ENCODE assay signal across 9 mouse cellular contexts in genomic region chr6:24528064-24528243, GRCm38 (mm10). TPM values are rescaled to one million over a fixed set of nuclear protein-coding genes. Genes with fewer than 3 reads are reported as not detected.
A peak's percentile ranks its signal among the peaks of the same experiment; 100 is the strongest.
DNase-seq lines count a peak whose midpoint lies in the region; ATAC-seq and TF ChIP-seq lines count a peak whose summit lies in the region.
"Had no signal": no experiment of that assay in that cellular context is flagged by ENCODE, and none has a peak within 500 bp of the region (broad histone marks: within the 10 kb centered on the region; RNA-seq: fewer than 3 reads in every experiment).

Asb15 (plus strand) TSS chr6:24528144.

- H3K4me2 ChIP-seq in heart, postnatal 0 days (ENCODE audit: low read depth, low read length), result peak within 1 kb of the TSS; percentile 67
- H3K4me2 ChIP-seq in liver, postnatal 0 days (ENCODE audit: low read depth, low read length), result peak within 1 kb of the TSS; percentile 89

- peaks cover 5% of the 10 kb centered on the region for H3K36me3 ChIP-seq in heart, postnatal 0 days (replicated peaks; ENCODE audit: control insufficient read depth, insufficient read depth, low read length)
- H3K36me3 ChIP-seq in liver, postnatal 0 days (replicated peaks; ENCODE audit: insufficient read depth, low read length), result peaks cover 7% of the 10 kb centered on the region; the same call in 1 of the 2 replicates

- ATAC-seq in Patski, result peak; percentile 2
- no peak for ATAC-seq in heart, postnatal 0 days (ENCODE audit: insufficient read depth, low read depth)
- ATAC-seq in liver, postnatal 0 days, result no peak

- in situ Hi-C loops in Patski (cut with MboI; ENCODE audit: low pct_unique_long_range_greater_than_20kb), result loop anchor here (5.0 to 10.0 kb wide), 2 partner anchors 99 to 197 kb away; no protein-coding TSS in a partner anchor

- no peak for TF ChIP-seq CTCF in gastrocnemius, adult 2 months (IDR thresholded peaks at IDR 0.05)
- TF ChIP-seq CTCF in Patski (IDR thresholded peaks at IDR 0.05), result no peak
- no peak for TF ChIP-seq CTCF in heart, postnatal 0 days (IDR thresholded peaks at IDR 0.05; ENCODE audit: low read depth)
- no peak for TF ChIP-seq CTCF in liver, postnatal 0 days (IDR thresholded peaks at IDR 0.05; ENCODE audit: low read depth)

- peaks cover 29% of the 10 kb centered on the region for H3K4me1 ChIP-seq in heart, postnatal 0 days (ENCODE audit: control insufficient read depth, insufficient read depth)
- peaks cover 12% of the 10 kb centered on the region for H3K4me1 ChIP-seq in liver, postnatal 0 days (ENCODE audit: insufficient read depth)

- peak within 1 kb of the TSS; percentile 68 for H3K9ac ChIP-seq in heart, postnatal 0 days (replicated peaks; ENCODE audit: low read depth, low read length)
- H3K9ac ChIP-seq in liver, postnatal 0 days (replicated peaks), result peak within 1 kb of the TSS; percentile 82

- peak within 1 kb of the TSS; percentile 81 for H3K4me3 ChIP-seq in gastrocnemius, adult 2 months
- H3K4me3 ChIP-seq in heart, postnatal 0 days (ENCODE audit: low read depth, low read length), result peak within 1 kb of the TSS; percentile 72
- peak within 1 kb of the TSS; percentile 84 for H3K4me3 ChIP-seq in liver, postnatal 0 days (ENCODE audit: low read depth, low read length)

- intact Hi-C loops in gastrocnemius, adult 2 months (cut with DNase I), result no loop called here

- H3K9me3 ChIP-seq in heart, postnatal 0 days (replicated peaks; ENCODE audit: control insufficient read depth, low read length), result no peaks in the 10 kb centered on the region
- H3K9me3 ChIP-seq in liver, postnatal 0 days (ENCODE audit: low read length), result no peaks in the 10 kb centered on the region

- TF ChIP-seq EP300 in heart, postnatal 0 days (IDR thresholded peaks at IDR 0.05; ENCODE audit: low read depth), result no peak
- TF ChIP-seq EP300 in liver, postnatal 0 days (IDR thresholded peaks at IDR 0.05; ENCODE audit: low read depth), result no peak

- no peak for DNase-seq in gastrocnemius, adult 2 months
- no peak for DNase-seq in gastrocnemius, postnatal 4 days (ENCODE audit: low spot score in 2 of 2)
- DNase-seq in Patski (ENCODE audit: low read depth, low spot score), result no peak
- DNase-seq in heart, postnatal 0 days (ENCODE audit: low spot score), result no peak
- no peak for DNase-seq in liver, postnatal 0 days
- no peak for DNase-seq in B cell, adult 2 months
- no peak for DNase-seq in right cerebral cortex, adult 2 months (ENCODE audit: low spot score in 2 of 2)
- no peak for DNase-seq in thymus, postnatal 0 days (ENCODE audit: low spot score)

- WGBS in heart, postnatal 0 days, result 43% methylated on average over 2 of the region's 2 CpGs
- WGBS in liver, postnatal 0 days (ENCODE audit: insufficient replicate concordance), result 36% methylated on average over 2 of the region's 2 CpGs

- peak within 1 kb of the TSS; percentile 94 for H3K27ac ChIP-seq in gastrocnemius, adult 2 months
- peak within 1 kb of the TSS; percentile 61 for H3K27ac ChIP-seq in heart, postnatal 0 days (ENCODE audit: low read depth)
- H3K27ac ChIP-seq in liver, postnatal 0 days (ENCODE audit: low read depth), result peak within 1 kb of the TSS; percentile 59

- CTCF ChIA-PET in Patski (lab: Charles Lee), result interaction anchor here (1.3 kb wide), 1 partner anchor 99 kb away, joined by 3 read pairs; no protein-coding TSS in a partner anchor

- no peaks in the 10 kb centered on the region for H3K27me3 ChIP-seq in Patski
- H3K27me3 ChIP-seq in heart, postnatal 0 days (ENCODE audit: control insufficient read depth, insufficient read depth, low read length), result no peaks in the 10 kb centered on the region
- no peaks in the 10 kb centered on the region for H3K27me3 ChIP-seq in liver, postnatal 0 days (ENCODE audit: insufficient read depth, low read length)

- POLR2A ChIA-PET in Patski (lab: Charles Lee), result no interaction called here

RNA-seq across cellular contexts. Expression of gene Asb15, which starts in this region (rescaled TPM):
- total RNA-seq in gastrocnemius, adult 2 months (2021), result 10 to 100 TPM; 34.9 to 54.5 TPM
- 1 to 10 TPM; 1.7 to 1.9 TPM for total RNA-seq in gastrocnemius, postnatal 4 days (2021)
- not detected for polyA plus RNA-seq in Patski (2021)
- 1.5 and 3.4 TPM in 2 replicates for total RNA-seq in heart, postnatal 0 days (2014; rRNA removed; ENCODE audit: low replicate concordance)
- polyA plus RNA-seq in heart, postnatal 0 days (2015; fragmentation: Nextera tagmentation; extraction: Ambion mirVana), result 1.4 and 1.5 TPM in 2 replicates
- not detected in 2 replicates for polyA plus RNA-seq in liver, postnatal 0 days (2015; fragmentation: Nextera tagmentation; extraction: Ambion mirVana)
- 0.07 TPM in 1 of 2 replicates, not detected in the other for polyA plus RNA-seq in thymus, postnatal 0 days (2015; fragmentation: Nextera tagmentation; extraction: Ambion mirVana)
- total RNA-seq: hematopoietic stem cell, adult 5-6 weeks had no signal

Comparison
In these comparisons a context has a peak if more than half of its experiments do, and no peak if none do; other contexts are left out.
1. Peak in ATAC-seq in Patski; RNA of the gene not detected or under 1 TPM.